Mouse (Mus musculus) limb, embryonic 14.5 days (tissue): Measurements from ENCODE around the gene Dpy30. TPM values are rescaled to one million over a fixed set of nuclear protein-coding genes. Genes with fewer than 3 reads are reported as not detected.

Experiments used
- ATAC-seq: fragments of 200-750 bp; cut with Nextera tagmentation; 2 replicates; pipeline ENCODE4 v1.8.0; 2017; ENCODE audit warnings: low read depth, moderate number of reproducible peaks, moderate TSS enrichment; ENCODE audit not compliant: low FRiP score
- DNase-seq: peaks from one replicate; pipeline ENCODE4 v3.0.0-alpha.2; 2015; ENCODE audit warnings: low spot score
- H3K27ac ChIP-seq: fragments of 300-500 bp; sonication (generic); replicated peaks from 2 replicates; pipeline ENCODE4 v1.5.1; 2014; ENCODE audit warnings: low read depth, mild to moderate bottlenecking, low read length, moderate library complexity, mixed read lengths
- H3K27me3 ChIP-seq: fragments of 300-500 bp; sonication (generic); 2 replicates; pipeline ENCODE4 v1.6.1; 2014; ENCODE audit warnings: low read length, mixed read lengths; ENCODE audit not compliant: control insufficient read depth, insufficient read depth
- H3K36me3 ChIP-seq: fragments of 300-500 bp; sonication (generic); 2 replicates; pipeline ENCODE4 v1.6.1; 2014; ENCODE audit warnings: mild to moderate bottlenecking, low read length, moderate library complexity, mixed read lengths; ENCODE audit not compliant: control insufficient read depth, insufficient read depth
- H3K4me1 ChIP-seq: fragments of 300-500 bp; sonication (generic); 2 replicates; pipeline ENCODE4 v1.6.1; 2014; ENCODE audit warnings: antibody characterized with exemption, low read length, mixed read lengths; ENCODE audit not compliant: control insufficient read depth, insufficient read depth
- H3K4me2 ChIP-seq: fragments of 300-500 bp; sonication (generic); replicated peaks from 2 replicates; pipeline ENCODE4 v1.6.1; 2014; ENCODE audit warnings: low read depth, mild to moderate bottlenecking, low read length, moderate library complexity; ENCODE audit not compliant: severe bottlenecking
- H3K4me3 ChIP-seq: fragments of 300-500 bp; sonication (generic); replicated peaks from 2 replicates; pipeline ENCODE4 v1.5.1; 2014; ENCODE audit warnings: low read length
- H3K9ac ChIP-seq: fragments of 300-500 bp; sonication (generic); 2 replicates; pipeline ENCODE4 v1.6.1; 2014; ENCODE audit warnings: mild to moderate bottlenecking, low read depth, low read length, moderate library complexity; ENCODE audit not compliant: severe bottlenecking
- H3K9me3 ChIP-seq: fragments of 300-500 bp; sonication (generic); 2 replicates; pipeline ENCODE4 v1.6.1; 2016; ENCODE audit warnings: low read length; ENCODE audit not compliant: control insufficient read depth
- POLR2A ChIP-seq: fragments of 200-500 bp; IDR thresholded peaks from 2 replicates; pipeline ENCODE4 v1.8.0; 2012; ENCODE audit warnings: inconsistent platforms, mild to moderate bottlenecking, moderate library complexity, borderline replicate concordance; ENCODE audit not compliant: insufficient read depth, insufficient read length; ENCODE audit errors: extremely low read depth
- WGBS: fragments of 180-500 bp; shearing (Covaris S2); extraction: QIAGEN DNeasy Blood & Tissue Kit; methylation state at CpG from one replicate; pipeline ENCODE4 v1.1.7; 2014; 5-methylcytosine and 5-hydroxymethylcytosine counted together
- polyA plus RNA-seq, 2 experiments: library from polyadenylated mRNA; depleted of rRNA in 1 of 2; stranded (reverse) in 1 of 2; unstranded in 1 of 2; fragments of >200 nt; fragmentation: Nextera tagmentation in 1 of 2; extraction: Ambion mirVana in 1 of 2; gene quantifications; 2 replicates each; pipeline versions ENCODE4 v1.2.1 to v1.2.3; 2012 to 2014

Gene Dpy30
- polyA plus RNA-seq, 2 experiments: 130 to 184 TPM

- Histone ChIP-seq H3K36me3 (0 out of 2 replicates have a peak, but pooled peaks cover 3% of the 10 kb centered on the region), H3K9ac (no peak overlapping the region), H3K27me3 (no peaks in the 10 kb centered on the region), H3K4me1 (peaks cover 6% of the 10 kb centered on the region), H3K4me3 (no peak overlapping the region), H3K4me2 (no peak overlapping the region), H3K9me3 (no peaks in the 10 kb centered on the region), H3K27ac (no peak overlapping the region)
- 71% methylated on average over 4 of the region's 4 CpGs for WGBS
- DNase-seq (no peak), ATAC-seq (no peak)
- no peak for TF ChIP-seq POLR2A
Measured at GRCm38 (mm10) chr17:74286140-74286730, 37.5 kb downstream of the Dpy30 start.

GRCm38 (mm10) chr17:74285730-74286129 lies 38.0 kb downstream of the Dpy30 start:
- Histone ChIP-seq H3K4me2 (no peak overlapping the region), H3K36me3 (0 out of 2 replicates have a peak, but pooled peaks cover 3% of the 10 kb centered on the region), H3K27ac (no peak overlapping the region), H3K27me3 (no peaks in the 10 kb centered on the region), H3K4me1 (peaks cover under 1% of the 10 kb centered on the region), H3K9me3 (no peaks in the 10 kb centered on the region), H3K9ac (no peak overlapping the region), H3K4me3 (no peak overlapping the region)
- DNase-seq (no peak), ATAC-seq (no peak)
- no peak for TF ChIP-seq POLR2A
- WGBS: 78% methylated on average over 2 of the region's 2 CpGs

- no peak for DNase-seq
- Histone ChIP-seq H3K9me3 (no peaks in the 10 kb centered on the region), H3K9ac (no peak overlapping the region), H3K4me1 (no peaks in the 10 kb centered on the region), H3K4me3 (no peak overlapping the region), H3K4me2 (no peak overlapping the region), H3K27me3 (no peaks in the 10 kb centered on the region), H3K27ac (no peak overlapping the region), H3K36me3 (0 out of 2 replicates have a peak, but pooled peaks cover 3% of the 10 kb centered on the region)
- 72% methylated on average over 2 of the region's 2 CpGs for WGBS
- no peak for ATAC-seq
- no peak for TF ChIP-seq POLR2A
Measured at GRCm38 (mm10) chr17:74284397-74285115, 39.2 kb downstream of the Dpy30 start.

GRCm38 (mm10) chr17:74282024-74282423 lies 41.7 kb downstream of the Dpy30 start:
- Histone ChIP-seq H3K4me3 (no peak overlapping the region), H3K9me3 (no peaks in the 10 kb centered on the region), H3K9ac (no peak overlapping the region), H3K4me2 (no peak overlapping the region), H3K4me1 (no peaks in the 10 kb centered on the region; the same call in 1 of the 2 replicates), H3K27ac (no peak overlapping the region), H3K36me3 (no peaks in the 10 kb centered on the region), H3K27me3 (no peaks in the 10 kb centered on the region)
- 88% methylated on average over 3 of the region's 3 CpGs for WGBS
- no peak for TF ChIP-seq POLR2A
- no peak for ATAC-seq
- DNase-seq: no peak

- Histone ChIP-seq H3K27me3 (no peaks in the 10 kb centered on the region), H3K27ac (no peak overlapping the region), H3K4me1 (no peaks in the 10 kb centered on the region; the same call in 1 of the 2 replicates), H3K4me2 (no peak overlapping the region), H3K9me3 (no peaks in the 10 kb centered on the region), H3K9ac (no peak overlapping the region), H3K4me3 (no peak overlapping the region), H3K36me3 (no peaks in the 10 kb centered on the region)
- no peak for TF ChIP-seq POLR2A
- ATAC-seq (no peak), DNase-seq (no peak)
- 94% methylated on average over 8 of the region's 8 CpGs for WGBS
Measured at GRCm38 (mm10) chr17:74278966-74279869, 44.5 kb downstream of the Dpy30 start.
